Mouse (Mus musculus) lung, postnatal 0 days (tissue): ENCODE data around the gene Efna5.

ENCODE experiments used
- CTCF ChIP-seq: IDR thresholded peaks from 2 replicates; pipeline ENCODE4 v1.5.1; 2016; ENCODE audit warnings: antibody characterized with exemption, mild to moderate bottlenecking
- EP300 ChIP-seq: IDR thresholded peaks from 2 replicates; pipeline ENCODE4 v1.6.1; 2016; ENCODE audit warnings: antibody characterized with exemption, mild to moderate bottlenecking, control low read depth

DNA sequence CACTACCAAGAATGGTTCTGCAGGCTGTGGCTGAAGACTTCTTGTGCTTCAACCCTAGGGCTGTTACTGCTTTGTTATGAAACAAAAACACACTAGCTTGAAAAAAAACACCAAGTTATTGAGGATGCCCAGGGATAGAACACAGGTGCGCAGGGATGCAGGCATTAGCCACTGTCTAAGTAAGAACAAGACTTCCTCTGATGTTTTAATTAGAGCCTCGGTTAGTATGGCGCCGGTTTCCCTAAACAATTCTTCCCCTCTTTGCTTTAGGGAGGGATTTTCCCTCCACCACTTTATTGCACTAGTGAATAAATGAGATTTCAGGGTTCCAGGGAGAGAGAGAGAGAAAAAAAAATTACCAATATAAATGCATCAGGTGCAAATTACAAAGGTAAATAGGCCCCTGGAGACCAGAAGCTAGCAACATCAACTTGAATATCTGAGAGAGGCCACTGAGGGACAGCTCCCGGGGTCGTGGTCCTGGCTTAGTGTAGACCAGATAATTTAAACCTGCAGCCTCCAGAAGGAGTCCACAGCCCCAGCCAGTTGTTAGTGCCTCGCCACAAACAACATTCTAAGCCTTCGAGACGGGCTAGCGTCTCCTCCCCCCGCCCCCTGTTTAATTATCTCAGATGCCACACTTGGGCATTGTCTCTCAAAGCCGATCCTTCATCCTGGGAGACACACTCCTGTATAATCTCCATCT lies 163.5 kb downstream of the Efna5 start:
- TF ChIP-seq CTCF (no peak), EP300 (no peak)
